Mouse (Mus musculus): Measurements from ENCODE around the gene Fh1. TPM values are rescaled to one million over a fixed set of nuclear protein-coding genes. Genes with fewer than 3 reads are reported as not detected.

Gene Fh1
- 10 to 100 TPM; 58.6 to 72.8 TPM for polyA plus RNA-seq (2017; shearing (Covaris generic))

GRCm38 (mm10) chr1:175625257-175625879, at the start of gene Fh1:
TSS of gene Fh1 (minus strand) at chr1:175625635.

GRCm38 (mm10) chr1:175619814-175620431, 5.5 kb downstream of the Fh1 start, which contains the start of gene Kmo:
TSS of gene Kmo (plus strand) at chr1:175620381.

Other genes starting within 250 kb of the Fh1 start
- gene Rgs7, start 133.1 kb downstream of the Fh1 start, polyA plus RNA-seq (2017; shearing (Covaris generic)): not detected
- 1 to 10 TPM; 1.1 to 1.6 TPM for gene Kmo, start 5.3 kb downstream of the Fh1 start, polyA plus RNA-seq (2017; shearing (Covaris generic))
- gene Opn3, start 67.1 kb upstream of the Fh1 start, polyA plus RNA-seq (2017; shearing (Covaris generic)): under 1 TPM; 0.39 to 0.55 TPM
- under 1 TPM; 0.27 to 0.54 TPM for gene Chml, start 67.3 kb upstream of the Fh1 start, polyA plus RNA-seq (2017; shearing (Covaris generic))
- not detected for gene Wdr64, start 73.0 kb upstream of the Fh1 start, polyA plus RNA-seq (2017; shearing (Covaris generic))

Data from activated CD4-positive, CD25-positive, alpha-beta regulatory T cell (primary cell).